Comparison of ENCODE assay signal across 31 mouse cellular contexts in genomic region chr5:140637989-140638388, GRCm38 (mm10). TPM values are rescaled to one million over a fixed set of nuclear protein-coding genes. Genes with fewer than 3 reads are reported as not detected.
A peak's percentile ranks its signal among the peaks of the same experiment; 100 is the strongest.
DNase-seq lines count a peak whose midpoint lies in the region; ATAC-seq lines count a peak whose summit lies in the region.
"Had no signal": no experiment of that assay in that cellular context is flagged by ENCODE, and none has a peak within 500 bp of the region (broad histone marks: within the 10 kb centered on the region; RNA-seq: fewer than 3 reads in every experiment).

No protein-coding gene starts in this region.

- H3K4me1 ChIP-seq in limb, embryonic 15.5 days = peaks cover 37% of the 10 kb centered on the region
- H3K4me1 ChIP-seq in limb, embryonic 10.5 days = peaks cover 37% of the 10 kb centered on the region

- no peaks in the 10 kb centered on the region for H3K9me3 ChIP-seq in limb, embryonic 15.5 days
- H3K9me3 ChIP-seq in limb, embryonic 10.5 days (replicated peaks) = no peaks in the 10 kb centered on the region
- H3K9me3 ChIP-seq: embryonic facial prominence, embryonic 13.5 days; forebrain, embryonic 12.5 days; G1E; heart, embryonic 15.5 days; kidney, embryonic 15.5 days; limb, embryonic 12.5 days; lung, embryonic 15.5 days; megakaryocyte, embryonic 14.5 days; midbrain, embryonic 13.5 days; neural tube, embryonic 12.5 days had no signal

- WGBS in limb, embryonic 15.5 days = 88% methylated on average over 3 of the region's 3 CpGs
- 87% methylated on average over 3 of the region's 3 CpGs for WGBS in limb, embryonic 10.5 days

- no peak overlapping the region for H3K4me2 ChIP-seq in limb, embryonic 15.5 days
- H3K4me2 ChIP-seq: embryonic facial prominence, embryonic 13.5 days; forebrain, embryonic 12.5 days; heart, embryonic 15.5 days; kidney, embryonic 15.5 days; limb, embryonic 12.5 days; lung, embryonic 15.5 days; midbrain, embryonic 13.5 days; neural tube, embryonic 12.5 days had no signal

- 0 out of 2 replicates have a peak overlapping the region, but pooled peaks have one; percentile 10 for H3K9ac ChIP-seq in limb, embryonic 15.5 days
- H3K9ac ChIP-seq: embryonic facial prominence, embryonic 13.5 days; forebrain, embryonic 12.5 days; heart, embryonic 15.5 days; kidney, embryonic 15.5 days; limb, embryonic 12.5 days; liver, embryonic 14.5 days; lung, embryonic 15.5 days; midbrain, embryonic 13.5 days; neural tube, embryonic 12.5 days had no signal

- ATAC-seq in limb, embryonic 15.5 days (ENCODE audit: insufficient number of reproducible peaks, low FRiP score, low TSS enrichment, low read depth) = no peak
- peak; percentile 66 for ATAC-seq in activated CD4-positive, CD25-positive, alpha-beta regulatory T cell, adult 4 months
- ATAC-seq: hindbrain, embryonic 16.5 days; midbrain, embryonic 13.5 days; Patski had no signal

- no peak overlapping the region for H3K27ac ChIP-seq in limb, embryonic 15.5 days
- H3K27ac ChIP-seq in limb, embryonic 10.5 days = no peak overlapping the region
- H3K27ac ChIP-seq: embryonic facial prominence, embryonic 13.5 days; heart, embryonic 15.5 days; kidney, embryonic 15.5 days; limb, embryonic 12.5 days; liver, embryonic 14.5 days; neural tube, embryonic 12.5 days had no signal

- no peak overlapping the region for H3K4me3 ChIP-seq in limb, embryonic 15.5 days
- no peak overlapping the region for H3K4me3 ChIP-seq in limb, embryonic 10.5 days
- H3K4me3 ChIP-seq: embryonic facial prominence, embryonic 13.5 days; erythroblast, embryonic 14.5 days; forebrain, embryonic 12.5 days; heart, embryonic 15.5 days; kidney, embryonic 15.5 days; limb, embryonic 12.5 days; lung, embryonic 15.5 days; megakaryocyte, embryonic 14.5 days; midbrain, embryonic 13.5 days; neural tube, embryonic 12.5 days had no signal

- H3K36me3 ChIP-seq in limb, embryonic 15.5 days = peaks cover 54% of the 10 kb centered on the region
- H3K36me3 ChIP-seq in limb, embryonic 10.5 days = peaks cover 91% of the 10 kb centered on the region

- no peaks in the 10 kb centered on the region for H3K27me3 ChIP-seq in limb, embryonic 15.5 days
- no peaks in the 10 kb centered on the region for H3K27me3 ChIP-seq in limb, embryonic 10.5 days (ENCODE audit: low read depth, poor library complexity, severe bottlenecking)
- H3K27me3 ChIP-seq: CH12.LX; embryonic facial prominence, embryonic 13.5 days; forebrain, embryonic 12.5 days; heart, embryonic 15.5 days; kidney, embryonic 15.5 days; limb, embryonic 12.5 days; lung, embryonic 15.5 days; megakaryocyte, embryonic 14.5 days; midbrain, embryonic 13.5 days; neural tube, embryonic 12.5 days; Patski had no signal

- DNase-seq in limb, embryonic 10.5 days (ENCODE audit: low spot score) = no peak
- DNase-seq in thymus, postnatal 4 days = peak; percentile 11
- no peak for DNase-seq in thymus, adult 18-20 months
- no peak for DNase-seq in B cell, adult 2 months
- no peak for DNase-seq in left cerebral cortex, adult 18-20 months (ENCODE audit: low spot score in 2 of 2)
- DNase-seq: adrenal gland, adult 8-10 months; cerebellum, adult 11-12 months; cerebellum, postnatal 10 days; heart, postnatal 4 days; kidney, adult 11 months; kidney, postnatal 36 days; lung, postnatal 36 days; right cerebral cortex, postnatal 4 days; thymus, postnatal 25 days had no signal

RNA-seq across cellular contexts. Expression of gene Ttyh3, which starts 10.8 kb away (rescaled TPM):
- polyA plus RNA-seq in limb, embryonic 15.5 days (2015; fragmentation: Nextera tagmentation; extraction: Ambion mirVana) = 29.9 and 34.1 TPM in 2 replicates
- 36.6 and 47.0 TPM in 2 replicates for polyA plus RNA-seq in limb, embryonic 10.5 days (2016; fragmentation: Nextera tagmentation; extraction: Ambion mirVana)
- 1 to 10 TPM; 5.2 to 5.6 TPM for polyA plus RNA-seq in activated CD4-positive, CD25-positive, alpha-beta regulatory T cell, adult 4 months (2017; shearing (Covaris generic))
- 100 to 1,000 TPM; 202 to 209 TPM for total RNA-seq in left cerebral cortex, adult 18-20 months (2021)

RNA-seq across cellular contexts. Expression of gene Lfng, which starts 30.9 kb away (rescaled TPM):
- polyA plus RNA-seq in limb, embryonic 15.5 days (2015; fragmentation: Nextera tagmentation; extraction: Ambion mirVana) = 16.9 and 19.7 TPM in 2 replicates
- 4.3 and 5.8 TPM in 2 replicates for polyA plus RNA-seq in limb, embryonic 10.5 days (2016; fragmentation: Nextera tagmentation; extraction: Ambion mirVana)
- polyA plus RNA-seq in activated CD4-positive, CD25-positive, alpha-beta regulatory T cell, adult 4 months (2017; shearing (Covaris generic)) = 10 to 100 TPM; 33.9 to 35.5 TPM
- 10 to 100 TPM; 17.0 to 17.1 TPM for total RNA-seq in left cerebral cortex, adult 18-20 months (2021)
- total RNA-seq: CH12.LX had no signal
